Mouse (Mus musculus) MEL (cell line): ENCODE data around the gene Zfp472. TPM values are rescaled to one million over a fixed set of nuclear protein-coding genes. Genes with fewer than 3 reads are reported as not detected.
A peak's percentile ranks its signal among the peaks of the same experiment; 100 is the strongest.

ENCODE experiments used
- DNase-seq: peaks from one replicate; pipeline ENCODE4 v3.0.0; 2011; ENCODE audit warnings: low read depth, low spot score
- H3K27ac ChIP-seq: 2 replicates; pipeline ENCODE4 v1.5.1; 2012; ENCODE audit warnings: low read depth, mild to moderate bottlenecking, control low read depth, low read length, moderate library complexity; ENCODE audit not compliant: control insufficient read depth
- H3K27me3 ChIP-seq, 2 experiments: fragments of 150-350 bp in 1 of 2; sonication (generic) in 1 of 2; 2 replicates each; pipeline ENCODE4 v1.6.1; 2012; ENCODE audit warnings: low read length in 2 of 2, mild to moderate bottlenecking in 2 of 2, improper control_type of control experiment in 1 of 2, moderate library complexity in 1 of 2; ENCODE audit not compliant: insufficient read depth in 2 of 2, control insufficient read depth in 1 of 2
- H3K36me3 ChIP-seq, 2 experiments: 2 replicates each; pipeline ENCODE4 v1.6.1; 2012 to 2014; ENCODE audit warnings: low read length in 2 of 2, improper control_type of control experiment in 1 of 2, inconsistent platforms in 1 of 2, mild to moderate bottlenecking in 1 of 2; ENCODE audit not compliant: insufficient read depth in 2 of 2, control insufficient read depth in 1 of 2
- H3K4me1 ChIP-seq, 2 experiments: fragments of 150-350 bp in 1 of 2; sonication (generic) in 1 of 2; 2 replicates each; pipeline ENCODE4 v1.6.1; 2012; ENCODE audit warnings: low read length in 2 of 2, improper control_type of control experiment in 1 of 2, mild to moderate bottlenecking in 1 of 2; ENCODE audit not compliant: insufficient read depth in 2 of 2, control insufficient read depth in 1 of 2
- H3K4me3 ChIP-seq, 2 experiments: fragments of 150-350 bp in 1 of 2; sonication (generic) in 1 of 2; 2 replicates each; pipeline ENCODE4 v1.5.1; 2012; ENCODE audit warnings: low read depth in 2 of 2, low read length in 2 of 2, mild to moderate bottlenecking in 2 of 2, moderate library complexity in 2 of 2, control low read depth in 1 of 2, improper control_type of control experiment in 1 of 2; ENCODE audit not compliant: control insufficient read depth in 1 of 2, insufficient read depth in 1 of 2
- H3K79me2 ChIP-seq: 2 replicates; pipeline ENCODE4 v1.6.1; 2012; ENCODE audit warnings: mild to moderate bottlenecking, low read length, moderate library complexity; ENCODE audit not compliant: control insufficient read depth, poor library complexity, insufficient read depth
- H3K9ac ChIP-seq: 2 replicates; pipeline ENCODE4 v1.6.1; 2012; ENCODE audit warnings: low read depth, mild to moderate bottlenecking, control low read depth, low read length, moderate library complexity; ENCODE audit not compliant: control insufficient read depth, poor library complexity, severe bottlenecking
- H3K9me3 ChIP-seq: fragments of 150-350 bp; sonication (generic); replicated peaks from 2 replicates; pipeline ENCODE4 v1.6.1; 2012; ENCODE audit warnings: mild to moderate bottlenecking, low read length, improper control_type of control experiment, moderate library complexity; ENCODE audit not compliant: insufficient read depth
- CHD1 ChIP-seq: IDR thresholded peaks from 2 replicates; pipeline ENCODE4 v1.6.1; 2012; ENCODE audit warnings: low read depth, mild to moderate bottlenecking, inconsistent platforms, low read length, improper control_type of control experiment
- CTCF ChIP-seq, 3 experiments: IDR thresholded peaks in 2 of 3; conservative IDR thresholded peaks in 1 of 3; 2 replicates each; pipeline ENCODE4 v1.5.1; 2011 to 2012; ENCODE audit warnings: low read length in 3 of 3, low read depth in 2 of 3, mild to moderate bottlenecking in 2 of 3, improper control_type of control experiment in 1 of 3, inconsistent platforms in 1 of 3, mixed read lengths in 1 of 3, moderate library complexity in 1 of 3; ENCODE audit not compliant: control insufficient read depth in 1 of 3, insufficient read depth in 1 of 3, poor library complexity in 1 of 3, severe bottlenecking in 1 of 3
- EP300 ChIP-seq, 2 experiments: IDR thresholded peaks; 2 replicates each; pipeline ENCODE4 v1.6.1; 2011; ENCODE audit warnings: improper control_type of control experiment in 2 of 2, low read length in 2 of 2, low read depth in 1 of 2, mild to moderate bottlenecking in 1 of 2
- GABPA ChIP-seq: IDR thresholded peaks from 2 replicates; pipeline ENCODE4 v1.6.1; 2012; ENCODE audit warnings: low read depth, mild to moderate bottlenecking, inconsistent platforms, low read length, improper control_type of control experiment, moderate library complexity
- JUND ChIP-seq: IDR thresholded peaks from 2 replicates; pipeline ENCODE4 v1.6.1; 2011; ENCODE audit warnings: low read depth, mild to moderate bottlenecking, improper control_type of control experiment, low read length
- MXI1 ChIP-seq: IDR thresholded peaks from 2 replicates; pipeline ENCODE4 v1.6.1; 2011; ENCODE audit warnings: mild to moderate bottlenecking, low read depth, low read length, improper control_type of control experiment
- MYB ChIP-seq: IDR thresholded peaks from 2 replicates; pipeline ENCODE4 v1.6.1; 2011; ENCODE audit warnings: mild to moderate bottlenecking, low read depth, low read length, improper control_type of control experiment
- POLR2A ChIP-seq, 2 experiments: IDR thresholded peaks; 2 replicates each; pipeline ENCODE4 v1.6.1; 2011 to 2012; ENCODE audit warnings: low read length in 2 of 2, mild to moderate bottlenecking in 2 of 2, control low read depth in 1 of 2, improper control_type of control experiment in 1 of 2, low read depth in 1 of 2, moderate library complexity in 1 of 2; ENCODE audit not compliant: control insufficient read depth in 1 of 2, insufficient read depth in 1 of 2, poor library complexity in 1 of 2
- POLR2AphosphoS2 ChIP-seq: IDR thresholded peaks from 2 replicates; pipeline ENCODE4 v1.6.1; 2011; ENCODE audit warnings: low read length, improper control_type of control experiment
- POLR2AphosphoS5 ChIP-seq: IDR thresholded peaks from 2 replicates; pipeline ENCODE4 v1.6.1; 2012; ENCODE audit warnings: low read depth, borderline replicate concordance, mild to moderate bottlenecking, inconsistent platforms, low read length, moderate library complexity, mixed read lengths
- RAD21 ChIP-seq: IDR thresholded peaks from 2 replicates; pipeline ENCODE4 v1.6.1; 2011; ENCODE audit warnings: mild to moderate bottlenecking, low read depth, low read length, improper control_type of control experiment
- SMC3 ChIP-seq: IDR thresholded peaks from 2 replicates; pipeline ENCODE4 v1.6.1; 2011; ENCODE audit warnings: low read depth, low read length, improper control_type of control experiment
- UBTF ChIP-seq: IDR thresholded peaks from 2 replicates; pipeline ENCODE4 v1.6.1; 2012; ENCODE audit warnings: low read depth, mild to moderate bottlenecking, inconsistent platforms, low read length, improper control_type of control experiment, moderate library complexity, borderline replicate concordance; ENCODE audit not compliant: insufficient read depth
- USF2 ChIP-seq, 2 experiments: IDR thresholded peaks; 2 replicates each; pipeline ENCODE4 v1.6.1; 2011 to 2012; ENCODE audit warnings: improper control_type of control experiment in 2 of 2, low read length in 2 of 2, borderline replicate concordance in 1 of 2, inconsistent platforms in 1 of 2, low read depth in 1 of 2, mild to moderate bottlenecking in 1 of 2; ENCODE audit not compliant: insufficient read depth in 1 of 2
- ZC3H11A ChIP-seq: IDR thresholded peaks from 2 replicates; pipeline ENCODE4 v1.6.1; 2012; ENCODE audit warnings: low read depth, mild to moderate bottlenecking, inconsistent platforms, low read length, improper control_type of control experiment
- polyA plus RNA-seq, 2 experiments: library from polyadenylated mRNA; stranded (reverse) in 1 of 2; unstranded in 1 of 2; fragments of >175 nt in 1 of 2; fragments of >200 nt in 1 of 2; gene quantifications; 2 replicates each; pipeline versions ENCODE4 v1.2.1 to v1.2.4; 2012; ENCODE audit warnings: low replicate concordance in 2 of 2, low read depth in 1 of 2; ENCODE audit not compliant: insufficient read length in 2 of 2, insufficient read depth in 1 of 2, missing spikeins in 1 of 2
- total RNA-seq: library from RNA; depleted of rRNA; stranded (reverse); fragments of 300-350 nt; gene quantifications from 2 replicates; pipeline ENCODE4 v1.2.3, GENCODE M21; 2012

The Zfp472 gene
- total and polyA plus RNA-seq, 3 experiments: 7.1 to 13.4 TPM; not detected in 1

DNA sequence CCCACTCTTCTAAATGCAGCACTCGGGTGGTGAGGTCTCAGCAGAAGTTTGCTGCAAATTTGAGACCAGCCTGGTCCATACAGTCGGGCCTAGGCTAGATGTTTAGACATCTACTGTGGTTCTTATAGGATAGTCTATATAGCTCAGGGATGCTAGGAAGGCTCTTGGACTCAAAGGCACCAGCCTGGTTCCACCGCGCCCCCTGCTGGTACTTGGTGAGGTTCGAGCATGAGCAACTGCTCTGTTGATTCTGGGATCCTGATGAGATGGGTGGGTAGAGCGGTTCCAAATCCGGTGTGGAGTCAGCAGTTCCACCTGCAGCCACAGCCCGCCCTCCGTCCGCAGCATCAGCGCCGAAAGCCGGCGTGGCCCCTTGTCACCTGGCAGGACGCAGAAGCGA, 14.2 kb upstream of the Zfp472 start:
- Histone ChIP-seq H3K36me3 (peaks cover 0 to 3% of the 10 kb centered on the region in 2 experiments; a peak in 2 of 4 replicates), H3K4me1 (peaks cover 0 to 2% of the 10 kb centered on the region in 2 experiments; a peak in 1 of 4 replicates), H3K9me3 (no peaks in the 10 kb centered on the region), H3K27me3 (no peaks in the 10 kb centered on the region), H3K4me3 (no peak overlapping the region), H3K79me2 (no peaks in the 10 kb centered on the region), H3K27ac (no peak overlapping the region), H3K9ac (no peak overlapping the region)
- DNase-seq: peak; percentile 42
- TF ChIP-seq GABPA (no peak), CHD1 (no peak), JUND (no peak), POLR2AphosphoS2 (no peak), POLR2AphosphoS5 (no peak), ZC3H11A (no peak), UBTF (no peak), USF2 (IDR thresholded peaks at IDR 0.05; ENCODE audit: borderline replicate concordance in 1 of 2, insufficient read depth in 1 of 2, low read depth in 1 of 2, low read length in 2 of 2) (no peak), MYB (no peak), CTCF (IDR thresholded peaks at IDR 0.05 in 2 of 3, conservative IDR thresholded peaks at IDR 0.05 in 1 of 3; ENCODE audit: control insufficient read depth in 1 of 3, insufficient read depth in 1 of 3, low read depth in 2 of 3, low read length in 3 of 3, poor library complexity in 1 of 3, severe bottlenecking in 1 of 3) (peak; percentile 48 to 74 (median 60)), RAD21 (peak; percentile 52), SMC3 (peak; percentile 53)

DNA sequence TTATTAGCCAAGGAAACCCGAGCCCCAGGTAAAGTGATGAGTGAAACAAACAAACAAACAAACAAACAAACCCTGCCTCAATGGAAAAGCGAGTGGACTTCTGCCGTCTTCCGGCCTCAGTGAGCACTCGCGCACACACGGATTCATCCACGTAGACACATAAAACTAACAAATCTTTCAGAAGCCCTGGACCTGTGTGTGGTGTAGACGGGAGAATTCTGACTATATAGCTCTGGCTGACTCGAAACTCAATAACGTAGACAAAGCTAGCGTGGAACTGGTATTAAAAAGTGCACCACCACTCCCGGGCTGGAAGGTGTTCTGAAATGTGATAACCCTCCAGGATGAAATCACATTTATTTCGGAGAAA, 376 bp upstream of the Zfp472 start:
- no peak for DNase-seq
- Histone ChIP-seq H3K36me3 (peaks cover 0 to 12% of the 10 kb centered on the region in 2 experiments; a peak in 2 of 4 replicates), H3K9ac (peak overlapping the region; percentile 52)
- TF ChIP-seq SMC3 (no peak), POLR2A (IDR thresholded peaks at IDR 0.05; ENCODE audit: control insufficient read depth in 1 of 2, insufficient read depth in 1 of 2, low read depth in 1 of 2, low read length in 2 of 2, poor library complexity in 1 of 2) (peak in 1 of 2 experiments; percentile 47; a peak in 1 of 4 replicates), POLR2AphosphoS2 (no peak)
- TF ChIP-seq, all 39 proteins: peak for 1
- peaks cover 0 to 2% of the 10 kb centered on the region in 2 experiments; a peak in 2 of 4 replicates for H3K4me1 ChIP-seq
- peak overlapping the region; percentile 37 for H3K27ac ChIP-seq
- H3K27me3 ChIP-seq: no peaks in the 10 kb centered on the region
- peak overlapping the region; percentile 65 to 86 for H3K4me3 ChIP-seq
- no peaks in the 10 kb centered on the region for H3K9me3 ChIP-seq
- H3K79me2 ChIP-seq: peaks cover 25% of the 10 kb centered on the region

DNA sequence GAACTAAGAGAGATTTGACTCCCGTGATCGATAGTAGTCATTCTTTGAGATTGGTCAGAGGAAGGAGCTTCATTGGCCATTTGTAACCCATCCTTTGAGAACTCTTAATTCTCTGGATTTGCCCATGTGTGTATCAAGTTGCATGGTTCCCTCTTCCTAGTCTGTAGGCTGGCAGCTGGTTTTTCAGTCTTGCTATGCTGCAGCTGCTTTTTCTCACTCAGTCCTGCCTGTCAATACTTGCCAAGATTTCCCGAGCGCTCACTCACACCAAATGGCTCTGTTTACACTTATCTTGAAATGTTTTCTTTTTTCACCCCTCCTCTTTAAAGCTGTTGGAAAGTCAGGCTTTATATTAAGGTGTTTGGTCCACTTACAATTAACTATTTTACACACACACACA, 15.7 kb downstream of the Zfp472 start:
- no peak overlapping the region for H3K27ac ChIP-seq
- H3K9me3 ChIP-seq: no peaks in the 10 kb centered on the region
- H3K79me2 ChIP-seq: 0 out of 2 replicates have a peak, but pooled peaks cover 3% of the 10 kb centered on the region
- H3K36me3 ChIP-seq: peaks cover 0 to 18% of the 10 kb centered on the region in 2 experiments; a peak in 2 of 4 replicates
- H3K27me3 ChIP-seq: no peaks in the 10 kb centered on the region
- no peak overlapping the region for H3K9ac ChIP-seq
- no peaks in the 10 kb centered on the region for H3K4me1 ChIP-seq
- no peak overlapping the region for H3K4me3 ChIP-seq
- no peak for DNase-seq
- TF ChIP-seq EP300 (IDR thresholded peaks at IDR 0.05; ENCODE audit: low read depth in 1 of 2, low read length in 2 of 2): no peak
- TF ChIP-seq MXI1: no peak
